Mouse (Mus musculus) C3H10T1/2 (cell line): ENCODE measurements around the gene Zc3h7b. TPM values are rescaled to one million over a fixed set of nuclear protein-coding genes. Genes with fewer than 3 reads are reported as not detected.

Source experiments
- polyA plus RNA-seq, 2 experiments: library from polyadenylated mRNA; unstranded; fragments of >200 nt; fragmentation: generic; extraction: Trizol; gene quantifications; one replicate each; pipeline ENCODE4 v1.2.1; 2012; ENCODE audit warnings: missing spikeins in 2 of 2

Gene Zc3h7b
- polyA plus RNA-seq, result 10 to 100 TPM; 14.3 to 57.3 TPM

GRCm38 (mm10) chr15:81744992-81745600 lies at the start of gene Zc3h7b, which contains the start of gene Rangap1:
TSS of gene Zc3h7b (plus strand) at chr15:81745057.
TSS of gene Rangap1 (minus strand) at chr15:81745530.

GRCm38 (mm10) chr15:81697175-81697574 lies 47.7 kb upstream of the Zc3h7b start, which contains the start of gene Chadl:
TSS of gene Chadl (minus strand) at chr15:81697287.

GRCm38 (mm10) chr15:81802001-81802890 lies 57.4 kb downstream of the Zc3h7b start, which contains the start of gene Tef:
TSS of gene Tef (plus strand) at chr15:81802421.

Other genes with a start within 250 kb of the Zc3h7b start
- gene Ep300, start 159.7 kb upstream of the Zc3h7b start, polyA plus RNA-seq, result 10 to 100 TPM in 1 of 2 experiments, 1 to 10 TPM in 1; 2.6 to 19.4 TPM
- gene L3mbtl2, start 81.2 kb upstream of the Zc3h7b start, polyA plus RNA-seq, result 10 to 100 TPM; 14.6 TPM
- 1 to 10 TPM in 1 of 2 experiments, under 1 TPM in 1; 0.32 to 6.5 TPM for gene Chadl, start 47.8 kb upstream of the Zc3h7b start, polyA plus RNA-seq
- 100 to 1,000 TPM in 1 of 2 experiments, 10 to 100 TPM in 1; 95.4 to 107 TPM for gene Rangap1, start 473 bp downstream of the Zc3h7b start, polyA plus RNA-seq
- 100 to 1,000 TPM in 1 of 2 experiments, 10 to 100 TPM in 1; 13.0 to 103 TPM for gene Tef, start 57.4 kb downstream of the Zc3h7b start, polyA plus RNA-seq
- 10 to 100 TPM in 1 of 2 experiments, 1 to 10 TPM in 1; 4.6 to 27.0 TPM for gene Tob2, start 113.7 kb downstream of the Zc3h7b start, polyA plus RNA-seq
- gene Phf5a, start 126.9 kb downstream of the Zc3h7b start, polyA plus RNA-seq, result 100 to 1,000 TPM in 1 of 2 experiments, 10 to 100 TPM in 1; 74.6 to 139 TPM
- gene Aco2, start 127.3 kb downstream of the Zc3h7b start, polyA plus RNA-seq, result 100 to 1,000 TPM; 146 to 306 TPM
- gene Polr3h, start 181.2 kb downstream of the Zc3h7b start, polyA plus RNA-seq, result 100 to 1,000 TPM; 125 to 258 TPM
- gene Csdc2, start 191.7 kb downstream of the Zc3h7b start, polyA plus RNA-seq, result 1 to 10 TPM in 1 of 2 experiments, under 1 TPM in 1; 0.05 to 2.0 TPM
- 100 to 1,000 TPM; 110 to 119 TPM for gene Pmm1, start 215.9 kb downstream of the Zc3h7b start, polyA plus RNA-seq
- gene 1700029P11Rik, start 235.5 kb downstream of the Zc3h7b start, polyA plus RNA-seq, result not detected
- 10 to 100 TPM; 23.7 to 40.7 TPM for gene Xrcc6, start 242.8 kb downstream of the Zc3h7b start, polyA plus RNA-seq